Mouse (Mus musculus): ENCODE measurements at regions not wholly inside any gene's neighbourhood (a gene's known extent, or its start where the extent isn't known, plus 50 kb on each side); places are given as distances from the start of the nearest gene placed in this dataset.
A peak's percentile ranks its signal among the peaks of the same experiment; 100 is the strongest.

- no peaks in the 10 kb centered on the region for H3K27me3 ChIP-seq
These were observed 63.9 kb downstream of the Tmco5 start for GRCm38 (mm10) chr2:116942321-116942791.

GRCm38 (mm10) chr2:116948538-116948937 lies 70.0 kb downstream of the Tmco5 start:
- no peaks in the 10 kb centered on the region for H3K4me1 ChIP-seq
- no peaks in the 10 kb centered on the region for H3K9me3 ChIP-seq
- 67% methylated on average over 3 of the region's 3 CpGs for WGBS

More at GRCm38 (mm10) chr2:116942321-116942791, 63.9 kb downstream of the Tmco5 start:
- Histone ChIP-seq H3K4me3 (no peak overlapping the region), H3K4me1 (no peaks in the 10 kb centered on the region), H3K9me3 (no peaks in the 10 kb centered on the region), H3K36me3 (no peaks in the 10 kb centered on the region), H3K9ac (no peak overlapping the region), H3K4me2 (replicated peaks) (no peak overlapping the region), H3K27ac (no peak overlapping the region)
- 56% methylated on average over 8 of the region's 8 CpGs for WGBS
- no peak for ATAC-seq (ENCODE audit: insufficient number of reproducible peaks, insufficient read depth, low FRiP score, low TSS enrichment)

GRCm38 (mm10) chr2:116949741-116950140 lies 71.2 kb downstream of the Tmco5 start:
- Histone ChIP-seq H3K9me3 (no peaks in the 10 kb centered on the region), H3K27me3 (no peaks in the 10 kb centered on the region), H3K36me3 (no peaks in the 10 kb centered on the region), H3K4me2 (replicated peaks) (no peak overlapping the region), H3K4me1 (no peaks in the 10 kb centered on the region), H3K27ac (no peak overlapping the region), H3K4me3 (no peak overlapping the region), H3K9ac (no peak overlapping the region)
- ATAC-seq (ENCODE audit: insufficient number of reproducible peaks, insufficient read depth, low FRiP score, low TSS enrichment), result no peak
- 81% methylated on average over 3 of the region's 3 CpGs for WGBS

More at GRCm38 (mm10) chr2:116948538-116948937, 70.0 kb downstream of the Tmco5 start:
- Histone ChIP-seq H3K27me3 (no peaks in the 10 kb centered on the region), H3K4me2 (replicated peaks) (no peak overlapping the region), H3K36me3 (no peaks in the 10 kb centered on the region), H3K4me3 (no peak overlapping the region), H3K27ac (no peak overlapping the region), H3K9ac (no peak overlapping the region)
- ATAC-seq (ENCODE audit: insufficient number of reproducible peaks, insufficient read depth, low FRiP score, low TSS enrichment), result no peak

GRCm38 (mm10) chr2:116950154-116950553 lies 71.7 kb downstream of the Tmco5 start:
- H3K27me3 ChIP-seq, result no peaks in the 10 kb centered on the region

GRCm38 (mm10) chr2:116951481-116951880 lies 73.0 kb downstream of the Tmco5 start:
- Histone ChIP-seq H3K9ac (no peak overlapping the region), H3K27me3 (no peaks in the 10 kb centered on the region), H3K4me1 (no peaks in the 10 kb centered on the region), H3K4me3 (no peak overlapping the region), H3K4me2 (replicated peaks) (no peak overlapping the region), H3K27ac (no peak overlapping the region), H3K36me3 (no peaks in the 10 kb centered on the region), H3K9me3 (no peaks in the 10 kb centered on the region)
- WGBS, result 100% methylated on average over 1 of the region's 1 CpGs
- no peak for ATAC-seq (ENCODE audit: insufficient number of reproducible peaks, insufficient read depth, low FRiP score, low TSS enrichment)

More at GRCm38 (mm10) chr2:116950154-116950553, 71.7 kb downstream of the Tmco5 start:
- no peaks in the 10 kb centered on the region for H3K4me1 ChIP-seq
- H3K4me2 ChIP-seq (replicated peaks), result no peak overlapping the region
- H3K4me3 ChIP-seq, result no peak overlapping the region
- H3K9ac ChIP-seq, result no peak overlapping the region
- H3K9me3 ChIP-seq, result no peaks in the 10 kb centered on the region
- H3K36me3 ChIP-seq, result no peaks in the 10 kb centered on the region
- WGBS, result 86% methylated on average over 5 of the region's 5 CpGs
- H3K27ac ChIP-seq, result no peak overlapping the region
- no peak for ATAC-seq (ENCODE audit: insufficient number of reproducible peaks, insufficient read depth, low FRiP score, low TSS enrichment)

- Histone ChIP-seq H3K9ac (no peak overlapping the region), H3K4me1 (no peaks in the 10 kb centered on the region), H3K27me3 (no peaks in the 10 kb centered on the region), H3K27ac (no peak overlapping the region), H3K36me3 (no peaks in the 10 kb centered on the region), H3K9me3 (no peaks in the 10 kb centered on the region), H3K4me3 (no peak overlapping the region), H3K4me2 (replicated peaks) (no peak overlapping the region)
- no peak for ATAC-seq (ENCODE audit: insufficient number of reproducible peaks, insufficient read depth, low FRiP score, low TSS enrichment)
- WGBS, result 87% methylated on average over 7 of the region's 7 CpGs
These were observed 75.8 kb downstream of the Tmco5 start for GRCm38 (mm10) chr2:116954280-116954679.

- Histone ChIP-seq H3K27ac (no peak overlapping the region), H3K9ac (no peak overlapping the region), H3K4me1 (no peaks in the 10 kb centered on the region), H3K36me3 (no peaks in the 10 kb centered on the region), H3K4me3 (no peak overlapping the region), H3K4me2 (replicated peaks) (no peak overlapping the region), H3K9me3 (no peaks in the 10 kb centered on the region), H3K27me3 (no peaks in the 10 kb centered on the region)
- 95% methylated on average over 4 of the region's 4 CpGs for WGBS
- no peak for ATAC-seq (ENCODE audit: insufficient number of reproducible peaks, insufficient read depth, low FRiP score, low TSS enrichment)
These were observed 76.4 kb downstream of the Tmco5 start for GRCm38 (mm10) chr2:116954896-116955295.

- Histone ChIP-seq H3K9ac (no peak overlapping the region), H3K9me3 (no peaks in the 10 kb centered on the region), H3K27ac (no peak overlapping the region), H3K4me2 (replicated peaks) (no peak overlapping the region), H3K27me3 (no peaks in the 10 kb centered on the region), H3K4me3 (no peak overlapping the region), H3K36me3 (no peaks in the 10 kb centered on the region), H3K4me1 (no peaks in the 10 kb centered on the region)
- no peak for ATAC-seq (ENCODE audit: insufficient number of reproducible peaks, insufficient read depth, low FRiP score, low TSS enrichment)
- WGBS, result 84% methylated on average over 8 of the region's 8 CpGs
These were observed 84.8 kb downstream of the Tmco5 start for GRCm38 (mm10) chr2:116963116-116963873.

GRCm38 (mm10) chr2:116966266-116966665 lies 87.8 kb downstream of the Tmco5 start:
- Histone ChIP-seq H3K27me3 (no peaks in the 10 kb centered on the region), H3K36me3 (no peaks in the 10 kb centered on the region), H3K9me3 (no peaks in the 10 kb centered on the region), H3K4me2 (replicated peaks) (no peak overlapping the region), H3K9ac (no peak overlapping the region), H3K27ac (no peak overlapping the region), H3K4me1 (peaks cover 2% of the 10 kb centered on the region; the same call in 1 of the 2 replicates), H3K4me3 (no peak overlapping the region)
- ATAC-seq (ENCODE audit: insufficient number of reproducible peaks, insufficient read depth, low FRiP score, low TSS enrichment), result no peak
- WGBS, result no CpG with 5 or more reads among the region's 1 CpGs

GRCm38 (mm10) chr2:116971666-116972613 lies 93.4 kb downstream of the Tmco5 start:
- no peaks in the 10 kb centered on the region for H3K27me3 ChIP-seq
- no peaks in the 10 kb centered on the region for H3K9me3 ChIP-seq
- no peak overlapping the region for H3K9ac ChIP-seq
- peaks cover 50% of the 10 kb centered on the region for H3K4me1 ChIP-seq
- no peak overlapping the region for H3K4me3 ChIP-seq
- WGBS, result 6% methylated on average over 9 of the region's 9 CpGs
- peak; percentile 55 for ATAC-seq (ENCODE audit: insufficient number of reproducible peaks, insufficient read depth, low FRiP score, low TSS enrichment)
- H3K27ac ChIP-seq, result peak overlapping the region; percentile 85
- H3K36me3 ChIP-seq, result no peaks in the 10 kb centered on the region
- peak overlapping the region; percentile 44 for H3K4me2 ChIP-seq (replicated peaks)

- Histone ChIP-seq H3K9me3 (no peaks in the 10 kb centered on the region), H3K9ac (no peak overlapping the region), H3K4me1 (peaks cover 55% of the 10 kb centered on the region), H3K27me3 (no peaks in the 10 kb centered on the region), H3K4me2 (replicated peaks) (peak overlapping the region; percentile 44), H3K4me3 (no peak overlapping the region), H3K27ac (peak overlapping the region; percentile 85), H3K36me3 (no peaks in the 10 kb centered on the region)
- ATAC-seq (ENCODE audit: insufficient number of reproducible peaks, insufficient read depth, low FRiP score, low TSS enrichment), result 0 out of 2 replicates have a peak, but pooled peaks have one; percentile 37
- WGBS, result under 1% methylated on average over 6 of the region's 6 CpGs
These were observed 94.1 kb downstream of the Tmco5 start for GRCm38 (mm10) chr2:116972614-116972985.

Data from embryonic facial prominence, embryonic 12.5 days (tissue).